10 mouse cellular contexts compared by ENCODE assay signal in the genomic region with DNA sequence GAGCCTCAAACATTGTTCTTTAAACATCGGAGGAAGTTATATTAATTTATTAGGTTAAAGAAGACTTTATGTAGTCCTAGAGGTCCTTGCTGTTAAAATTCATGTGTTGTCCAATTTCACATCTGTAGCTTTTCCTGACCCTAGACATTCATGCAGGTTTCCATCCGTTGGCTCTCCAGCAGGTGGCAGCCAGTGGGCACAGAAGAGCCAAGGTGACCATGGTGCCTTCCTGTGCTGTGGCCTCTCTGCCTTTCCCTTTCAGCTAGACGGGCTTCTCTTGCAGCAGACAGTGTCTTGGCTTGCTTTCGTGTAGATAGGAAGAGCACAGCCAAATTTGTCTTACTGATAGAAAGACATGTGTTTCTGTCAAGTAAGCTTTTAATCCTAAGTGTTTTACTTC. TPM values are rescaled to one million over a fixed set of nuclear protein-coding genes. Genes with fewer than 3 reads are reported as not detected.
A peak's percentile ranks its signal among the peaks of the same experiment; 100 is the strongest.
DNase-seq lines count a peak whose midpoint lies in the region; ATAC-seq and TF ChIP-seq lines count a peak whose summit lies in the region.
"Had no signal": no experiment of that assay in that cellular context is flagged by ENCODE, and none has a peak within 500 bp of the region (broad histone marks: within the 10 kb centered on the region; RNA-seq: fewer than 3 reads in every experiment).

No protein-coding gene starts in this region.

- intact Hi-C loops in heart, postnatal 25 days (cut with DNase I) = loop anchor here (2.0 to 10.0 kb wide), 3 partner anchors 230 to 950 kb away; no protein-coding TSS in a partner anchor

- 45% methylated on average over 4 of the region's 4 CpGs for WGBS in heart, postnatal 0 days
- WGBS in neural tube, embryonic 11.5 days = 79% methylated on average over 4 of the region's 4 CpGs
- 67% methylated on average over 4 of the region's 4 CpGs for WGBS in midbrain, embryonic 16.5 days
- WGBS in neural tube, embryonic 15.5 days = 64% methylated on average over 4 of the region's 4 CpGs

- H3K27ac ChIP-seq in heart, postnatal 0 days (ENCODE audit: low read depth) = no peak overlapping the region
- no peak overlapping the region for H3K27ac ChIP-seq in neural tube, embryonic 11.5 days (ENCODE audit: low read depth, low read length)
- H3K27ac ChIP-seq in midbrain, embryonic 16.5 days (ENCODE audit: low read length) = no peak overlapping the region
- H3K27ac ChIP-seq in neural tube, embryonic 15.5 days (replicated peaks) = no peak overlapping the region

- DNase-seq in heart, postnatal 0 days (ENCODE audit: low spot score) = peak; percentile 44
- no peak for DNase-seq in heart, postnatal 25 days (ENCODE audit: low spot score)
- DNase-seq in neural tube, embryonic 11.5 days (ENCODE audit: low spot score) = peak; percentile 25
- DNase-seq in neural tube, embryonic 10.5 days (ENCODE audit: extremely low spot score, low spot score) = no peak
- DNase-seq in cerebellum, postnatal 25 days = peak; percentile 45 to 63
- DNase-seq in retina, embryonic 14.5 days (ENCODE audit: low spot score) = peak; percentile 51
- DNase-seq: gastrocnemius, postnatal 10 days; thymus, adult 18-20 months had no signal

- no peaks in the 10 kb centered on the region for H3K27me3 ChIP-seq in heart, postnatal 0 days (ENCODE audit: control insufficient read depth, insufficient read depth, low read length)
- H3K27me3 ChIP-seq in neural tube, embryonic 11.5 days (ENCODE audit: control insufficient read depth, insufficient read depth, low read length) = no peaks in the 10 kb centered on the region
- H3K27me3 ChIP-seq in midbrain, embryonic 16.5 days (ENCODE audit: control insufficient read depth, insufficient read depth, low read depth, low read length) = no peaks in the 10 kb centered on the region
- H3K27me3 ChIP-seq in neural tube, embryonic 15.5 days (replicated peaks) = no peaks in the 10 kb centered on the region

- no peaks in the 10 kb centered on the region for H3K9me3 ChIP-seq in heart, postnatal 0 days (replicated peaks; ENCODE audit: control insufficient read depth, low read length)
- H3K9me3 ChIP-seq in neural tube, embryonic 11.5 days (ENCODE audit: control insufficient read depth, low read length) = no peaks in the 10 kb centered on the region
- no peaks in the 10 kb centered on the region for H3K9me3 ChIP-seq in midbrain, embryonic 16.5 days (replicated peaks; ENCODE audit: control insufficient read depth, low read length, poor library complexity, severe bottlenecking)
- H3K9me3 ChIP-seq in neural tube, embryonic 15.5 days (replicated peaks) = no peaks in the 10 kb centered on the region

- no peak overlapping the region for H3K4me3 ChIP-seq in heart, postnatal 0 days (ENCODE audit: low read depth, low read length)
- no peak overlapping the region for H3K4me3 ChIP-seq in neural tube, embryonic 11.5 days (ENCODE audit: low read depth, low read length)
- H3K4me3 ChIP-seq in midbrain, embryonic 16.5 days (ENCODE audit: low read depth, low read length) = no peak overlapping the region
- no peak overlapping the region for H3K4me3 ChIP-seq in neural tube, embryonic 15.5 days (replicated peaks)

- peak; percentile 47; the same call in 1 of the 2 replicates for ATAC-seq in heart, postnatal 0 days (ENCODE audit: insufficient read depth, low read depth)
- no peak for ATAC-seq in neural tube, embryonic 11.5 days (ENCODE audit: insufficient read depth, low FRiP score, low TSS enrichment)
- no peak for ATAC-seq in midbrain, embryonic 16.5 days
- no peak; the same call in 1 of the 2 replicates for ATAC-seq in neural tube, embryonic 15.5 days (ENCODE audit: low FRiP score)

- no peak overlapping the region for H3K9ac ChIP-seq in heart, postnatal 0 days (replicated peaks; ENCODE audit: low read depth, low read length)
- no peak overlapping the region for H3K9ac ChIP-seq in neural tube, embryonic 11.5 days (ENCODE audit: low read length)
- no peak overlapping the region for H3K9ac ChIP-seq in midbrain, embryonic 16.5 days (ENCODE audit: low read depth, low read length)
- H3K9ac ChIP-seq in neural tube, embryonic 15.5 days (replicated peaks) = no peak overlapping the region

- TF ChIP-seq EP300 in heart, postnatal 0 days (IDR thresholded peaks at IDR 0.05; ENCODE audit: low read depth) = no peak

- no peaks in the 10 kb centered on the region for H3K4me1 ChIP-seq in heart, postnatal 0 days (ENCODE audit: control insufficient read depth, insufficient read depth)
- no peaks in the 10 kb centered on the region; the same call in 1 of the 2 replicates for H3K4me1 ChIP-seq in neural tube, embryonic 11.5 days (ENCODE audit: control insufficient read depth, insufficient read depth, low read length)
- H3K4me1 ChIP-seq in midbrain, embryonic 16.5 days (ENCODE audit: control insufficient read depth, insufficient read depth, low read length) = no peaks in the 10 kb centered on the region
- H3K4me1 ChIP-seq in neural tube, embryonic 15.5 days = peaks cover 10% of the 10 kb centered on the region

- peak; percentile 72 for TF ChIP-seq CTCF in heart, postnatal 0 days (IDR thresholded peaks at IDR 0.05; ENCODE audit: low read depth)

- no peaks in the 10 kb centered on the region for H3K36me3 ChIP-seq in heart, postnatal 0 days (replicated peaks; ENCODE audit: control insufficient read depth, insufficient read depth, low read length)
- H3K36me3 ChIP-seq in neural tube, embryonic 11.5 days (ENCODE audit: control insufficient read depth, insufficient read depth, low read length) = no peaks in the 10 kb centered on the region
- H3K36me3 ChIP-seq in midbrain, embryonic 16.5 days (ENCODE audit: control insufficient read depth, insufficient read depth, low read length) = no peaks in the 10 kb centered on the region
- no peaks in the 10 kb centered on the region for H3K36me3 ChIP-seq in neural tube, embryonic 15.5 days

- H3K4me2 ChIP-seq in heart, postnatal 0 days (ENCODE audit: low read depth, low read length) = no peak overlapping the region
- no peak overlapping the region for H3K4me2 ChIP-seq in neural tube, embryonic 11.5 days (ENCODE audit: low read depth)
- H3K4me2 ChIP-seq in midbrain, embryonic 16.5 days (ENCODE audit: low read length) = no peak overlapping the region
- H3K4me2 ChIP-seq in neural tube, embryonic 15.5 days = no peak overlapping the region

RNA-seq across cellular contexts. Expression of a gene that starts 39.0 kb away (rescaled TPM):
- total RNA-seq in heart, postnatal 0 days (2014; rRNA removed; ENCODE audit: low replicate concordance) = 11.9 and 24.2 TPM in 2 replicates
- 25.8 and 29.2 TPM in 2 replicates for polyA plus RNA-seq in heart, postnatal 0 days (2015; fragmentation: Nextera tagmentation; extraction: Ambion mirVana)
- 10 to 100 TPM; 10.9 to 11.2 TPM for total RNA-seq in heart, postnatal 25 days (2021)
- polyA plus RNA-seq in neural tube, embryonic 11.5 days (2014; fragmentation: Nextera tagmentation; extraction: Ambion mirVana) = 35.0 and 43.7 TPM in 2 replicates
- 155 and 178 TPM in 2 replicates for polyA plus RNA-seq in midbrain, embryonic 16.5 days (2015; fragmentation: Nextera tagmentation; extraction: Ambion mirVana)
- 121 and 137 TPM in 2 replicates for polyA plus RNA-seq in neural tube, embryonic 15.5 days (2015; fragmentation: Nextera tagmentation; extraction: Ambion mirVana)

RNA-seq across cellular contexts. Expression of a gene that starts 44.9 kb away (rescaled TPM):
- total RNA-seq in heart, postnatal 0 days (2014; rRNA removed; ENCODE audit: low replicate concordance) = 50.3 and 60.3 TPM in 2 replicates
- polyA plus RNA-seq in heart, postnatal 0 days (2015; fragmentation: Nextera tagmentation; extraction: Ambion mirVana) = 93.4 and 94.8 TPM in 2 replicates
- 10 to 100 TPM; 92.0 to 94.9 TPM for total RNA-seq in heart, postnatal 25 days (2021)
- polyA plus RNA-seq in neural tube, embryonic 11.5 days (2014; fragmentation: Nextera tagmentation; extraction: Ambion mirVana) = 39.9 and 42.5 TPM in 2 replicates
- polyA plus RNA-seq in midbrain, embryonic 16.5 days (2015; fragmentation: Nextera tagmentation; extraction: Ambion mirVana) = 54.1 and 61.1 TPM in 2 replicates
- polyA plus RNA-seq in neural tube, embryonic 15.5 days (2015; fragmentation: Nextera tagmentation; extraction: Ambion mirVana) = 62.7 and 82.4 TPM in 2 replicates

Comparison
In these comparisons a context has a peak if more than half of its experiments do, and no peak if none do; other contexts are left out.
1. DNase-seq: peak in heart, postnatal 0 days (single experiment), neural tube, embryonic 11.5 days (single experiment), cerebellum, postnatal 25 days (2 of 2) and retina, embryonic 14.5 days (single experiment); none in heart, postnatal 25 days (single experiment) and neural tube, embryonic 10.5 days (single experiment).